Mouse (Mus musculus) stomach, embryonic 14.5 days (tissue): ENCODE measurements at regions not wholly inside any gene's neighbourhood (a gene's known extent, or its start where the extent isn't known, plus 50 kb on each side); places are given as distances from the start of the nearest gene placed in this dataset.

ENCODE experiments used
- ATAC-seq: fragments of 200-750 bp; cut with Nextera tagmentation; 2 replicates; pipeline ENCODE4 v1.8.0; 2017; ENCODE audit warnings: low read depth, moderate TSS enrichment; ENCODE audit not compliant: insufficient number of reproducible peaks, insufficient read depth, low FRiP score
- H3K27ac ChIP-seq: fragments of 300-500 bp; sonication (generic); 2 replicates; pipeline ENCODE4 v1.5.1; 2014; ENCODE audit warnings: mild to moderate bottlenecking, low read length, moderate library complexity, mixed read lengths
- H3K27me3 ChIP-seq: fragments of 300-500 bp; sonication (generic); 2 replicates; pipeline ENCODE4 v1.6.1; 2014; ENCODE audit warnings: low read length, control low read depth, mixed read lengths; ENCODE audit not compliant: control insufficient read depth, insufficient read depth
- H3K36me3 ChIP-seq: fragments of 300-500 bp; sonication (generic); 2 replicates; pipeline ENCODE4 v1.6.1; 2014; ENCODE audit warnings: mild to moderate bottlenecking, control low read depth, low read length, moderate library complexity, mixed read lengths; ENCODE audit not compliant: control insufficient read depth, insufficient read depth
- H3K4me1 ChIP-seq: fragments of 300-500 bp; sonication (generic); 2 replicates; pipeline ENCODE4 v1.6.1; 2014; ENCODE audit warnings: low read length, control low read depth, mixed read lengths; ENCODE audit not compliant: control insufficient read depth, insufficient read depth
- H3K4me2 ChIP-seq: fragments of 300-500 bp; sonication (generic); replicated peaks from 2 replicates; pipeline ENCODE4 v1.6.1; 2014; ENCODE audit warnings: low read depth, low read length, control low read depth
- H3K4me3 ChIP-seq: fragments of 300-500 bp; sonication (generic); 2 replicates; pipeline ENCODE4 v1.5.1; 2014; ENCODE audit warnings: low read depth, low read length, control low read depth
- H3K9ac ChIP-seq: fragments of 300-500 bp; sonication (generic); replicated peaks from 2 replicates; pipeline ENCODE4 v1.6.1; 2014; ENCODE audit warnings: low read depth, mild to moderate bottlenecking, control low read depth, low read length, moderate library complexity, mixed read lengths
- H3K9me3 ChIP-seq: fragments of 300-500 bp; sonication (generic); 2 replicates; pipeline ENCODE4 v1.6.1; 2016; ENCODE audit warnings: low read depth, low read length, control low read depth; ENCODE audit not compliant: control insufficient read depth
- WGBS: fragments of 180-500 bp; shearing (Covaris S2); extraction: QIAGEN DNeasy Blood & Tissue Kit; methylation state at CpG from one replicate; pipeline ENCODE4 v1.1.7; 2014; 5-methylcytosine and 5-hydroxymethylcytosine counted together

GRCm38 (mm10) chr9:87524890-87525684, 206.0 kb downstream of the Tbx18 start:
- no peaks in the 10 kb centered on the region for H3K9me3 ChIP-seq
- H3K27me3 ChIP-seq: no peaks in the 10 kb centered on the region
- no peak overlapping the region for H3K4me3 ChIP-seq
- no peaks in the 10 kb centered on the region for H3K36me3 ChIP-seq
- H3K4me1 ChIP-seq: no peaks in the 10 kb centered on the region
- ATAC-seq: no peak
- H3K4me2 ChIP-seq: no peak overlapping the region
- H3K27ac ChIP-seq: no peak overlapping the region
- no peak overlapping the region for H3K9ac ChIP-seq
- WGBS: 72% methylated on average over 5 of the region's 5 CpGs

GRCm38 (mm10) chr9:87510683-87511082, 220.4 kb downstream of the Tbx18 start:
- ATAC-seq: no peak
- Histone ChIP-seq H3K4me1 (no peaks in the 10 kb centered on the region), H3K9ac (no peak overlapping the region), H3K4me2 (no peak overlapping the region), H3K36me3 (no peaks in the 10 kb centered on the region), H3K9me3 (no peaks in the 10 kb centered on the region), H3K4me3 (no peak overlapping the region), H3K27me3 (no peaks in the 10 kb centered on the region), H3K27ac (no peak overlapping the region)
- WGBS: 73% methylated on average over 4 of the region's 4 CpGs

GRCm38 (mm10) chr9:87504673-87505385, 226.2 kb downstream of the Tbx18 start:
- no peak overlapping the region for H3K27ac ChIP-seq
- H3K4me2 ChIP-seq: no peak overlapping the region
- no peaks in the 10 kb centered on the region for H3K4me1 ChIP-seq
- H3K27me3 ChIP-seq: no peaks in the 10 kb centered on the region
- H3K4me3 ChIP-seq: no peak overlapping the region
- H3K9me3 ChIP-seq: no peaks in the 10 kb centered on the region
- ATAC-seq: no peak
- WGBS: 35% methylated on average over 10 of the region's 10 CpGs
- no peak overlapping the region for H3K9ac ChIP-seq
- H3K36me3 ChIP-seq: no peaks in the 10 kb centered on the region

DNA sequence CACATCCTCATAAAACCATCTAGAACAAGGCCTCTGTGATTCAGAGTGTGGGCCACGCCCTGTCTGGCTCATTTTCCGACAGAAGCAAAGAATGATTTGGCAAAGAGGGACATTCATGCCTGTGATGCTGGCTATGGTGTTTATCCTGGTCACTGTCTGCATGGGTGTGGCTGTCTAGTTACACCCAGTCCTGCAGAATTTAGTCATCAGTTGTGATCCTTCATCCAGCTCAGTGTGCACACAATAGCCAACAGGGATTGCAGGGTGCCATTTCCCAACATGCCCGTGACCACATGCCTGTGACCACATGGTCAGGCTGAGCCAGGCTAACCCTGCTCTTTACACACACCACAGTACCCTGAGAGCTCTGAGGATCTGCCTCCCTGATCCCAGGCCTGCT, 208.8 kb upstream of the Cep162 start:
- no peak for ATAC-seq
- no peaks in the 10 kb centered on the region for H3K36me3 ChIP-seq
- no peak overlapping the region for H3K4me2 ChIP-seq
- no peak overlapping the region for H3K27ac ChIP-seq
- H3K4me1 ChIP-seq: no peaks in the 10 kb centered on the region
- no peak overlapping the region for H3K9ac ChIP-seq
- WGBS: 81% methylated on average over 3 of the region's 3 CpGs
- H3K4me3 ChIP-seq: no peak overlapping the region
- no peaks in the 10 kb centered on the region for H3K9me3 ChIP-seq
- H3K27me3 ChIP-seq: no peaks in the 10 kb centered on the region

DNA sequence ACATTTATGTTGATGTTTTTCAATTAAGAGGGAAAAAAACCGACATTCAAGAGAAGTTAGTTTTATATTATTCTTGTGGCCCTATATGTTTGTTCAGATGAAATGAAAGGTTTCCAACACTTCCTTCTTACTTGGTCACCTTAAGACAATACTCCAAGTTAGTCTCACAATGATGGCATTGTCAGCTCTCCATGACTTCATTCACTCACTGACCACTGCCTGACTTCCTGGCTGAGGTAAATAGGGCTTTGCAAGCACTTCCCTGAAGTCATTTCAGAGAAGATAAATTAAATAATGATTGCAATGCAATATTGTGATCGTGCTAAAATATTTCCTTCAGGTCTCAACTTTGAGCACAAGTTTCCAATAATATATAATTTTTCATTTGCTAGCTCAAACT, 197.9 kb upstream of the Cep162 start:
- no peaks in the 10 kb centered on the region for H3K4me1 ChIP-seq
- WGBS: 69% methylated on average over 2 of the region's 2 CpGs
- no peak overlapping the region for H3K4me2 ChIP-seq
- no peak overlapping the region for H3K4me3 ChIP-seq
- no peak overlapping the region for H3K27ac ChIP-seq
- H3K9ac ChIP-seq: no peak overlapping the region
- H3K27me3 ChIP-seq: no peaks in the 10 kb centered on the region
- H3K9me3 ChIP-seq: no peaks in the 10 kb centered on the region
- no peaks in the 10 kb centered on the region for H3K36me3 ChIP-seq
- ATAC-seq: no peak

GRCm38 (mm10) chr9:87452571-87452970, 197.2 kb upstream of the Cep162 start:
- no peak overlapping the region for H3K4me3 ChIP-seq
- no peak overlapping the region for H3K9ac ChIP-seq
- no peak overlapping the region for H3K4me2 ChIP-seq
- H3K27me3 ChIP-seq: no peaks in the 10 kb centered on the region
- H3K4me1 ChIP-seq: no peaks in the 10 kb centered on the region
- ATAC-seq: no peak
- WGBS: 69% methylated on average over 2 of the region's 2 CpGs
- H3K9me3 ChIP-seq: no peaks in the 10 kb centered on the region
- no peak overlapping the region for H3K27ac ChIP-seq
- no peaks in the 10 kb centered on the region for H3K36me3 ChIP-seq

- no peak overlapping the region for H3K4me2 ChIP-seq
- no peaks in the 10 kb centered on the region for H3K9me3 ChIP-seq
- no peak overlapping the region for H3K4me3 ChIP-seq
- H3K4me1 ChIP-seq: no peaks in the 10 kb centered on the region
- WGBS: 22% methylated on average over 10 of the region's 10 CpGs
- no peak for ATAC-seq
- no peak overlapping the region for H3K27ac ChIP-seq
- no peak overlapping the region for H3K9ac ChIP-seq
- no peaks in the 10 kb centered on the region for H3K36me3 ChIP-seq
- H3K27me3 ChIP-seq: no peaks in the 10 kb centered on the region
Measured at GRCm38 (mm10) chr9:87443467-87444235, 188.3 kb upstream of the Cep162 start.

- Histone ChIP-seq H3K9ac (no peak overlapping the region), H3K9me3 (no peaks in the 10 kb centered on the region), H3K27me3 (no peaks in the 10 kb centered on the region), H3K4me3 (no peak overlapping the region), H3K4me1 (no peaks in the 10 kb centered on the region), H3K36me3 (no peaks in the 10 kb centered on the region), H3K27ac (no peak overlapping the region), H3K4me2 (no peak overlapping the region)
- 51% methylated on average over 8 of the region's 8 CpGs for WGBS
- ATAC-seq: no peak
Measured at GRCm38 (mm10) chr9:87432072-87432471, 176.7 kb upstream of the Cep162 start.
